Mouse (Mus musculus) limb, embryonic 14.5 days (tissue): ENCODE data around the gene Snrpa1. TPM values are rescaled to one million over a fixed set of nuclear protein-coding genes. Genes with fewer than 3 reads are reported as not detected.

ENCODE experiments used
- ATAC-seq: fragments of 200-750 bp; cut with Nextera tagmentation; 2 replicates; pipeline ENCODE4 v1.8.0; 2017; ENCODE audit warnings: low read depth, moderate number of reproducible peaks, moderate TSS enrichment; ENCODE audit not compliant: low FRiP score
- DNase-seq: peaks from one replicate; pipeline ENCODE4 v3.0.0-alpha.2; 2015; ENCODE audit warnings: low spot score
- H3K27ac ChIP-seq: fragments of 300-500 bp; sonication (generic); replicated peaks from 2 replicates; pipeline ENCODE4 v1.5.1; 2014; ENCODE audit warnings: low read depth, mild to moderate bottlenecking, low read length, moderate library complexity, mixed read lengths
- H3K27me3 ChIP-seq: fragments of 300-500 bp; sonication (generic); 2 replicates; pipeline ENCODE4 v1.6.1; 2014; ENCODE audit warnings: low read length, mixed read lengths; ENCODE audit not compliant: control insufficient read depth, insufficient read depth
- H3K36me3 ChIP-seq: fragments of 300-500 bp; sonication (generic); 2 replicates; pipeline ENCODE4 v1.6.1; 2014; ENCODE audit warnings: mild to moderate bottlenecking, low read length, moderate library complexity, mixed read lengths; ENCODE audit not compliant: control insufficient read depth, insufficient read depth
- H3K4me1 ChIP-seq: fragments of 300-500 bp; sonication (generic); 2 replicates; pipeline ENCODE4 v1.6.1; 2014; ENCODE audit warnings: antibody characterized with exemption, low read length, mixed read lengths; ENCODE audit not compliant: control insufficient read depth, insufficient read depth
- H3K4me2 ChIP-seq: fragments of 300-500 bp; sonication (generic); replicated peaks from 2 replicates; pipeline ENCODE4 v1.6.1; 2014; ENCODE audit warnings: low read depth, mild to moderate bottlenecking, low read length, moderate library complexity; ENCODE audit not compliant: severe bottlenecking
- H3K4me3 ChIP-seq: fragments of 300-500 bp; sonication (generic); replicated peaks from 2 replicates; pipeline ENCODE4 v1.5.1; 2014; ENCODE audit warnings: low read length
- H3K9ac ChIP-seq: fragments of 300-500 bp; sonication (generic); 2 replicates; pipeline ENCODE4 v1.6.1; 2014; ENCODE audit warnings: mild to moderate bottlenecking, low read depth, low read length, moderate library complexity; ENCODE audit not compliant: severe bottlenecking
- H3K9me3 ChIP-seq: fragments of 300-500 bp; sonication (generic); 2 replicates; pipeline ENCODE4 v1.6.1; 2016; ENCODE audit warnings: low read length; ENCODE audit not compliant: control insufficient read depth
- POLR2A ChIP-seq: fragments of 200-500 bp; IDR thresholded peaks from 2 replicates; pipeline ENCODE4 v1.8.0; 2012; ENCODE audit warnings: inconsistent platforms, mild to moderate bottlenecking, moderate library complexity, borderline replicate concordance; ENCODE audit not compliant: insufficient read depth, insufficient read length; ENCODE audit errors: extremely low read depth
- WGBS: fragments of 180-500 bp; shearing (Covaris S2); extraction: QIAGEN DNeasy Blood & Tissue Kit; methylation state at CpG from one replicate; pipeline ENCODE4 v1.1.7; 2014; 5-methylcytosine and 5-hydroxymethylcytosine counted together
- polyA plus RNA-seq, 2 experiments: library from polyadenylated mRNA; depleted of rRNA in 1 of 2; stranded (reverse) in 1 of 2; unstranded in 1 of 2; fragments of >200 nt; fragmentation: Nextera tagmentation in 1 of 2; extraction: Ambion mirVana in 1 of 2; gene quantifications; 2 replicates each; pipeline versions ENCODE4 v1.2.1 to v1.2.3; 2012 to 2014

Gene Snrpa1
- polyA plus RNA-seq, 2 experiments: 78.2 to 151 TPM

DNA sequence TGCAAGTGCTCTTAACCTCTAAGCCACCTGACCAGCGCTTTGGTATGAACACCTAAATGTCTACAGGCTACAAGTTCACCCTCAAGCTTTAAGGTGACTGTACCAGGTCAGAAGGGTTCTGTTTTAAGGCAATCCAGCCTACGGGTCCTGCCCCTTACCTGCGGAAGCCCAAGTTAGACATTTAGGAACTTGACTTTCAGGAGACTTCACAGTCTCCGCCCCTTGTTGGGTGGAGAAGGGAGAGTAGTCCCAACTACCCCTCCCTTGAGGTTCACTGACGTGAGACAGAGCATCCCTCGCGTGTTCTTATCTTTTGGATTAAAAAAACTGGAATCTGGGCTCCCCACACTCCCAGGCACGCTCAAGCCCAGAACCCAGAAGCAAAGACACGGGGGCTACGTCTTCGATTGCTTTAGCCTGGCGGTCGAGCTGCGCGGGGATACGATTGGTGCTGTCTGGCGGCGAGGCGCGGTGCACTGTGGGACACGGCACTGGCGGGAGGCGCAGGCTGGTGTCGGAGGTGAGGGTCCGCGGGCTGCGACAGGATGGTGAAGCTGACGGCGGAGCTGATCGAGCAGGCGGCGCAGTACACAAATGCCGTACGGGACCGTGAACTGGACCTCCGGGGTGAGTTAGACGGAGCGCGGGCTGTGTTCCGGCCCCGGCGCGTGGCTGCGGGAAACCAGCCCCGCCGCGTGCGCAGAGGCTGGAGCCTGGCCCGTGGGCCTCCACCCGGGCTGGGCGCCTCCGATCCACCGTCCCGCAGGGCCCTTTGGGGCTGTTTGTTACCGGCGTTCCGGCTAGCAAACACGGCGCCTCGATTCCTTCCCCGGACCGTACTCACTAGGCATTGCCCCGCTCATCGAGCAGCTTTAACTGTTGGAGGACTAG, 1.5 kb downstream of the Snrpa1 start:
- peak overlapping the region; percentile 85 for H3K4me2 ChIP-seq
- WGBS: 3% methylated on average over 56 of the region's 64 CpGs
- ATAC-seq (peak; percentile 94), DNase-seq (peak; percentile 87)
- no peaks in the 10 kb centered on the region for H3K27me3 ChIP-seq
- TF ChIP-seq POLR2A: peak; percentile 81; the same call in 1 of the 2 replicates
- H3K36me3 ChIP-seq: peaks cover 22% of the 10 kb centered on the region
- peak overlapping the region; percentile 33; the same call in 1 of the 2 replicates for H3K27ac ChIP-seq
- H3K4me3 ChIP-seq: peak overlapping the region; percentile 97
- no peaks in the 10 kb centered on the region for H3K9me3 ChIP-seq
- peak overlapping the region; percentile 88 for H3K9ac ChIP-seq
- peaks cover 14% of the 10 kb centered on the region for H3K4me1 ChIP-seq

DNA sequence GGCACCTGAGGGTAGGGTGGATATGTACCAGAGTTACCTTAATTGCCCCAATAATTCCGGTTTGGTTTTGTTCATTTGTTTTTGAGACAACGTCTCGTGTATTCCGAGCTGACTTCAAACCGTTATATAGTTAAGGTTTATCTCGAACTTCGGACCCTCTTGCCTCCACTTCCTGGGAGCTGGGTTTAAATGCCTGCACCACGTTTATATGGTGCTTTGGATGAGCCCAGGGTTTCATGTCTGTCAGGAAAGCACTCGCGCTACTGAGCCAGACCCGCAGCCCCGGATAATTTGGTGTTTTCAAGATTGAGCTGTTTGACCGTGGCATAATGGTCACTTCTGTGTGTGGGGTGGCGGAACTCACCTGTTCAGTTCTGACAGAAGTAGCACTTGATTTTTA, 2.3 kb downstream of the Snrpa1 start:
- no peak for TF ChIP-seq POLR2A
- WGBS: 1% methylated on average over 14 of the region's 14 CpGs
- H3K4me1 ChIP-seq: peaks cover 14% of the 10 kb centered on the region
- ATAC-seq (no peak), DNase-seq (no peak)
- H3K27me3 ChIP-seq: no peaks in the 10 kb centered on the region
- H3K9me3 ChIP-seq: no peaks in the 10 kb centered on the region
- peaks cover 28% of the 10 kb centered on the region for H3K36me3 ChIP-seq
- 0 out of 2 replicates have a peak overlapping the region, but pooled peaks have one; percentile 33 for H3K27ac ChIP-seq
- H3K4me3 ChIP-seq: peak overlapping the region; percentile 97
- peak overlapping the region; percentile 88 for H3K9ac ChIP-seq
- peak overlapping the region; percentile 85 for H3K4me2 ChIP-seq

DNA sequence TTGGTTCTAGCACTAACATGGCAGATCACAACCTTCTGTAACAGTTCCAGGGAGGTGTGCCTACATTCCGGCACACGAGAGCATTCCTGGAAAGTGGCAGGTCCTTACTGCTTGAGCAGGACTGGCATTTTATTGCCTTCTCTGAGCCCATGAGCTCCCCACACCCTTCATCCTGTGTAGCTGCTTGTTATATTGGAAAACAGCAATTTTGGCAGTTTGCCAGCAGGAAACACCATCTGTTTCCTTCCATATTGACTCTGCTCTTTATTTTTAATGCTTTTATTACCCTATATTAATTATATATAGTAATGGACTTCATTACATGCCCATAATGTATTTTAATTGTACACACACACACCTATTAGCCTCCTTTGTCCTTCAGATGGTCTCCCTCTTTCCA, 17.6 kb downstream of the Snrpa1 start:
- Histone ChIP-seq H3K9me3 (no peaks in the 10 kb centered on the region), H3K4me3 (no peak overlapping the region), H3K36me3 (peaks cover 48% of the 10 kb centered on the region), H3K27me3 (no peaks in the 10 kb centered on the region), H3K4me2 (no peak overlapping the region), H3K4me1 (peaks cover 15% of the 10 kb centered on the region), H3K9ac (no peak overlapping the region), H3K27ac (no peak overlapping the region)
- 16% methylated on average over 2 of the region's 2 CpGs for WGBS
- ATAC-seq (no peak), DNase-seq (peak; percentile 47)
- TF ChIP-seq POLR2A: no peak

DNA sequence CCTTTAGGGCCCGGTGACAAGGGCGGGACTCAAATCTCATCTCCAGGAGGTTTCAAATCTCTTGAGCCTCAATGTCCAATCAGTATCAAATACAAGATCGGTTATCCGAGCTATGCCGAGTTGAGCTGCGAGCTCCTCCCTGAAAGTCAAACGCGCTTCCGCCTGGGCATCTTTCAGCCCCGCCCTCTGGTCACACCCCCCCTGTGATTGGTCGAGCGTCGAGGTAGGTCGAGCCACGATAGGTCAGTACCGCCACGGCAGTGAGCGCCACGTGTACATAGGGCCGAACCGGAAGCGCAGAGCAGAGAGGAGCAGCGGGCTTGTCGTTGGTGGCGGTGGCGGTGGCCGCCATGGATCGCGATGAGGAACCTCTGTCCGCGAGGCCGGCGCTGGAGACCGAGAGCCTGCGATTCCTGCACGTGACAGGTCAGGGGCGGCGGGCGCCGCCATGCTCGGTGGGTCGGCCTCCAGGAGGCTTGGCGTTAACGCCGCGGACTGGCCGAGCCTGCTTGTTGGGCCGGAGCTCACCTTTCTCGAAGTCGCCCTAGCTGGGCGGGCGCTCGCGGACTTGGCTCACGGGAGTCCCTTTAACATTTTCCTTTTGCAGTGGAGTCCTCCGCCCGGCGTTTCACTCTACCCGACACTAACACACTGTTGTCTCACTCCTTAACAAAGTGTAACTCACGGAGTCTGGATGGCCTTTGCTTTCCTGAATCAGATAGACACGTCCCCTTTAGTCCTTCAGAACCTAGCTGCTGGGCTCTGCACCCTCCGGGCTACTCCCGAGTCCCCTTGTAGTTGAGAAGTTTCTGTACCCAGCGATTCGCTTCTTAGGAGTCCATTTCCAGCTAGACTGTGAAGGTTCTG, 20.8 kb downstream of the Snrpa1 start, which contains the start of gene Selenos:
Gene Selenos, plus strand, starts transcription at position 286 of the 867 bp plus-strand sequence.
- WGBS: under 1% methylated on average over 58 of the region's 65 CpGs
- DNase-seq (peak; percentile 97), ATAC-seq (peak; percentile 99)
- H3K27me3 ChIP-seq: no peaks in the 10 kb centered on the region
- peak within 1 kb of the TSS; percentile 81 for H3K27ac ChIP-seq
- peaks cover 45% of the 10 kb centered on the region for H3K36me3 ChIP-seq
- H3K4me3 ChIP-seq: peak within 1 kb of the TSS; percentile 84
- H3K9ac ChIP-seq: peak within 1 kb of the TSS; percentile 86
- TF ChIP-seq POLR2A: peak; percentile 77; the same call in 1 of the 2 replicates
- H3K9me3 ChIP-seq: no peaks in the 10 kb centered on the region
- H3K4me2 ChIP-seq: peak within 1 kb of the TSS; percentile 72
- H3K4me1 ChIP-seq: peaks cover 16% of the 10 kb centered on the region

DNA sequence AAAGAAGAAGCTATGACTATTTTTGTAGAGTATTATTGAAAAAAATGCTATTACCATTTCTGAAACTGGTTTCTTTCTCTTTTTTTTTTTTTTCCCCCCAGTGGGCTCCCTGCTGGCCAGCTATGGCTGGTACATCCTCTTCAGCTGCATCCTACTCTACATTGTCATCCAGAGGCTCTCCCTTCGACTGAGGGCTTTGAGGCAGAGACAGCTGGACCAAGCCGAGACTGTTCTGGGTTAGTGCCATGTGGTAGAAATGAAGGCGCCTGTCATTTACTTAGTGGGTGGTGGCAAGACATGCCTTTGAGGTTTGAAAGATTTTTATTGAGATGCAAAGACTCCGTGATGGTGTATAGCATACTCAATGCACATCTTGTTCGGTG, 21.4 kb downstream of the Snrpa1 start:
- TF ChIP-seq POLR2A: no peak
- H3K9ac ChIP-seq: peak overlapping the region; percentile 86
- DNase-seq (no peak), ATAC-seq (no peak)
- peaks cover 16% of the 10 kb centered on the region for H3K4me1 ChIP-seq
- H3K36me3 ChIP-seq: peaks cover 45% of the 10 kb centered on the region
- 36% methylated on average over 5 of the region's 5 CpGs for WGBS
- no peaks in the 10 kb centered on the region for H3K27me3 ChIP-seq
- H3K27ac ChIP-seq: peak overlapping the region; percentile 81
- no peaks in the 10 kb centered on the region for H3K9me3 ChIP-seq
- peak overlapping the region; percentile 84 for H3K4me3 ChIP-seq
- peak overlapping the region; percentile 72 for H3K4me2 ChIP-seq
